ENCODE assay signal across 21 mouse cellular contexts in the genomic region with DNA sequence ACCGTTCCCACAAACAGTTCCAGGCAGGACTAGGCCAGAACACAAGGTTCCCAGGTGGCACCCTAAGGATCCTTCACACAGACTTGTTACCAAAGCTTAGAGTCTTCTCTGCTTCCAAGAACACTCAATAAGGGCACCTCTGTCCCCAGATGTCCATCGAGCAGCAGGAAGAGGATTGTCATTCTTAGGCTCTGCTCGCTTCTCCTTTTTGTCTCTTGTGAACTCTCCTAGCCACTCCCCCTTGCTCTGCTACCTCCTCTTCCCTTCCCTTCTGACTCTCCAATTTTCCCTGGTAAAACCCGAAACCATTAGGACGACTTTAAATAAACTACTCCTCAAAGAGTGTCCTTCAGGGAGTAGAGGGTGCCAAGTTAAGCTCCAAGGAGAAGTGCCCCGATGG.
"Had no signal": no experiment of that assay in that cellular context is flagged by ENCODE, and none has a peak within 500 bp of the region (broad histone marks: within the 10 kb centered on the region; RNA-seq: fewer than 3 reads in every experiment).

No protein-coding gene starts in this region.

- H3K4me1 ChIP-seq: liver, embryonic 13.5 days; neural tube, embryonic 12.5 days; neural tube, embryonic 15.5 days; stomach, embryonic 15.5 days had no signal

- H3K27ac ChIP-seq: limb, embryonic 10.5 days; limb, embryonic 13.5 days; liver, embryonic 13.5 days; neural tube, embryonic 12.5 days; neural tube, embryonic 15.5 days; stomach, embryonic 15.5 days had no signal

- H3K4me3 ChIP-seq: limb, embryonic 10.5 days; limb, embryonic 13.5 days; liver, embryonic 13.5 days; megakaryocyte, embryonic 14.5 days; neural tube, embryonic 12.5 days; neural tube, embryonic 15.5 days; stomach, embryonic 15.5 days had no signal

- H3K9me3 ChIP-seq: limb, embryonic 10.5 days; limb, embryonic 13.5 days; liver, embryonic 13.5 days; megakaryocyte, embryonic 14.5 days; neural tube, embryonic 12.5 days; neural tube, embryonic 15.5 days; stomach, embryonic 15.5 days had no signal

- H3K36me3 ChIP-seq: limb, embryonic 10.5 days; limb, embryonic 13.5 days; liver, embryonic 13.5 days; neural tube, embryonic 12.5 days; neural tube, embryonic 15.5 days; stomach, embryonic 15.5 days had no signal

- H3K4me2 ChIP-seq: limb, embryonic 13.5 days; liver, embryonic 13.5 days; midbrain, embryonic 11.5 days; neural tube, embryonic 12.5 days; neural tube, embryonic 15.5 days; stomach, embryonic 15.5 days had no signal

- H3K9ac ChIP-seq: limb, embryonic 13.5 days; liver, embryonic 13.5 days; neural tube, embryonic 12.5 days; neural tube, embryonic 15.5 days; stomach, embryonic 15.5 days had no signal

- DNase-seq: kidney, adult 18-20 months; kidney, adult 9 months; kidney, postnatal 14 days; kidney, postnatal 4 days; liver, embryonic 13.5 days; lung, adult 2 months; lung, postnatal 14 days; lung, postnatal 4 days; midbrain, embryonic 14.5 days; right cerebral cortex, adult 18-20 months; right cerebral cortex, postnatal 14 days; right cerebral cortex, postnatal 4 days; thymus, adult 18-20 months; thymus, postnatal 36 days had no signal
